Mouse (Mus musculus) bone marrow, adult 2 months (tissue): ENCODE data around the gene Bcr. TPM values are rescaled to one million over a fixed set of nuclear protein-coding genes. Genes with fewer than 3 reads are reported as not detected.

Experiments used
- H3K27ac ChIP-seq: fragments of 200-500 bp; 2 replicates; pipeline ENCODE4 v1.5.1; 2012; ENCODE audit warnings: low read depth, mild to moderate bottlenecking, control low read depth, inconsistent platforms, low read length; ENCODE audit not compliant: control insufficient read depth, poor library complexity, insufficient read depth
- H3K4me1 ChIP-seq: fragments of 200-500 bp; 2 replicates; pipeline ENCODE4 v1.6.1; 2011; ENCODE audit warnings: low read length; ENCODE audit not compliant: control insufficient read depth, insufficient read depth
- H3K4me3 ChIP-seq: fragments of 200-500 bp; replicated peaks from 2 replicates; pipeline ENCODE3; 2011; ENCODE audit warnings: mild to moderate bottlenecking, low read depth, low read length, control low read depth; ENCODE audit not compliant: control insufficient read depth
- CTCF ChIP-seq: fragments of 200-500 bp; IDR thresholded peaks from 2 replicates; pipeline ENCODE4 v1.5.1; 2011; ENCODE audit warnings: low read length, control low read depth; ENCODE audit not compliant: control insufficient read depth, insufficient read depth
- POLR2A ChIP-seq: fragments of 200-500 bp; IDR thresholded peaks from 2 replicates; pipeline ENCODE4 v1.6.1; 2011; ENCODE audit warnings: low read depth, mild to moderate bottlenecking, control low read depth, low read length, borderline replicate concordance; ENCODE audit not compliant: control insufficient read depth
- WGBS: fragments of 180-500 bp; shearing (Covaris S2); methylation state at CpG from one replicate; pipeline ENCODE4 v1.1.7; 2018; 5-methylcytosine and 5-hydroxymethylcytosine counted together
- polyA plus RNA-seq: library from polyadenylated mRNA; stranded (reverse); fragments of >200 nt; gene quantifications from 2 replicates; pipeline ENCODE4 v1.2.4, GENCODE M21; 2011; ENCODE audit warnings: low replicate concordance; ENCODE audit not compliant: missing spikeins, insufficient read depth, insufficient read length

Gene Bcr
- polyA plus RNA-seq, result 10.9 and 26.6 TPM in 2 replicates

DNA sequence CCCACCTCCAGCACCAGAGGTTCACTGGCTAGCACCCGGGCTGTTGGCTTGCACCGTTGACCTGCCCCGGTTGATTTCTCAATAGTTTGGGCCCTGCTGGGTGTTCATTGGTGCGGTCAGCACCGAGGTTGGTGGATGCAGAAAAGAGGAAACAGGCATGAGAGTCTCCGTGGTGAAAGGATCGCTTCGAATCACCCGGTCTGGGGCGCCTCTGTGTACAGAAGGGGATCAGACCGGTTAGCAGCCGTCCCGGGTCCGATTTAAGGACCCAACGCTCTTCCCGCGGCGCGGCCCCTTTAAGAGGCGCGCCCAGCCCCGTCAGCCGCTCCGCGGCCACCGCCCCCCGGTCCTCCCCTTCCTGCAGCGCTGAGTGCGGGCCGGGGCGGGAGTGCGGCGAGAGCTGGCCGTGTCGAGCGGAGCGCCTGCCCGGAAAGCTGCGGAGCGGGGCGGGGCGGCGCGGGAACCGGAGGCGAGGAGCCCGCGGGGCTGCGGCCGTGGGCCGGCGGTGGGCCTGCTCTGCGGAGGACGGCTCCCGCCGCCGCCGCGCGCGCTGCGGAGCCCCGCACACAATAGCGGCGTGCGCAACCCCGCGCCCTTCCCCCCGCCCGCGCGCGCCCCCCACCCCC, at the start of gene Bcr:
Gene Bcr (plus strand): TSS at position 376 of the 626 bp plus-strand sequence.
- peaks cover 5% of the 10 kb centered on the region; the same call in 1 of the 2 replicates for H3K4me1 ChIP-seq
- peak within 1 kb of the TSS; percentile 68 for H3K4me3 ChIP-seq
- peak within 1 kb of the TSS; percentile 89 for H3K27ac ChIP-seq
- WGBS, result 1% methylated on average over 62 of the region's 73 CpGs
- TF ChIP-seq POLR2A, result peak; percentile 43; the same call in 1 of the 2 replicates
- TF ChIP-seq CTCF, result peak; percentile 15; the same call in 1 of the 2 replicates

DNA sequence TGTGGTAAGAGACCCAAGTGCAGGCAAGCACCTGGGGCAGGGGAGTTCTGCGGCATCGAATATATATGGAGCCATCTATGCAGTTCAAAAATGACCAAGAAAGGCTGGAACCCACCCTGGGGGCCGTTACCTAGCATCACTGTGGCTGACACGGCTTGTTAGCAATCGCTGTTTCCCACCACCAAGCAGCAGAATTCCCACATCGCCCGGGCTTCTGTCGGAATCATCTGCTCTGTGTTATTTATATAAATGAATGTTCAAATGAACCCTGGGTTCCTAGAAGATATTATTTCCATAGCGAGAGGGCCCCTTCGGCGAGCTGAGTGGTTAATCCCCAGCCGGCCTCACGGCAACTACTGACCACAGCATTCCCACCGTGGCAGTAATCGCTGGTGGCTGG, 49.7 kb upstream of the Bcr start:
- Histone ChIP-seq H3K27ac (no peak overlapping the region), H3K4me3 (no peak overlapping the region), H3K4me1 (no peaks in the 10 kb centered on the region)
- TF ChIP-seq POLR2A (no peak), CTCF (no peak)
- WGBS, result 84% methylated on average over 15 of the region's 15 CpGs

- TF ChIP-seq POLR2A (no peak), CTCF (no peak)
- Histone ChIP-seq H3K4me3 (no peak overlapping the region), H3K4me1 (no peaks in the 10 kb centered on the region), H3K27ac (no peak overlapping the region)
- 68% methylated on average over 14 of the region's 14 CpGs for WGBS
Observed at GRCm38 (mm10) chr10:75015465-75015864, 44.9 kb upstream of the Bcr start.

DNA sequence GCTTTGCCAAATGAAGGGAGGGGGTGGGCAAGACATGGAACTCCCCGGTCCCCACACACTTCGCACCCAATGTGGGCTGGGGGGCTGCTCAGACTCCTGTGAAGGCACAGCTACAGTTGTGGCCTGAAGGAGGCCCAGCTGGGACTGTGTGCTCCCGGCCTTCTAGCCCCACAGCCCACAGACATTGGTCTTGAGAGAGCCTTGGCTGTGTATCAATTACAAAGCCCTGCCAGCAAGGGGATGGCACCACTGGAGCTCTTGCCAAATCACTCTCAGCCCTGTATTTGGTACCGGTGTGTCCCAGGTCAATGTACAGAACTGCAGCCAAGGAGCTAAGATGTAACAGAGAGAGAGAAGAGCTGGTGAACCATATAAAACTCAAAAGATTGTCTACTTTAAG, 43.9 kb upstream of the Bcr start:
- 81% methylated on average over 4 of the region's 4 CpGs for WGBS

GRCm38 (mm10) chr10:75020271-75020670, 40.1 kb upstream of the Bcr start:
- Histone ChIP-seq H3K27ac (no peak overlapping the region), H3K4me3 (no peak overlapping the region), H3K4me1 (no peaks in the 10 kb centered on the region)
- 79% methylated on average over 2 of the region's 2 CpGs for WGBS
- no peak for TF ChIP-seq POLR2A
- TF ChIP-seq CTCF, result no peak

More for the DNA sequence above, 43.9 kb upstream of the Bcr start:
- H3K4me1 ChIP-seq, result no peaks in the 10 kb centered on the region
- TF ChIP-seq POLR2A (no peak), CTCF (no peak)
- H3K4me3 ChIP-seq, result no peak overlapping the region
- H3K27ac ChIP-seq, result no peak overlapping the region

- 8% methylated on average over 6 of the region's 6 CpGs for WGBS
- Histone ChIP-seq H3K4me3 (no peak overlapping the region), H3K27ac (no peak overlapping the region), H3K4me1 (no peaks in the 10 kb centered on the region)
- no peak for TF ChIP-seq POLR2A
- peak; percentile 71 for TF ChIP-seq CTCF
Observed at GRCm38 (mm10) chr10:75021138-75021537, 39.3 kb upstream of the Bcr start.

GRCm38 (mm10) chr10:75026491-75026890, 33.9 kb upstream of the Bcr start:
- WGBS, result 75% methylated on average over 8 of the region's 8 CpGs
- no peak overlapping the region for H3K4me3 ChIP-seq
- no peak for TF ChIP-seq POLR2A
- no peak for TF ChIP-seq CTCF
- H3K4me1 ChIP-seq, result no peaks in the 10 kb centered on the region
- no peak overlapping the region for H3K27ac ChIP-seq

GRCm38 (mm10) chr10:75028743-75029142, 31.6 kb upstream of the Bcr start:
- 73% methylated on average over 8 of the region's 8 CpGs for WGBS
- TF ChIP-seq CTCF (no peak), POLR2A (no peak)
- Histone ChIP-seq H3K27ac (no peak overlapping the region), H3K4me3 (no peak overlapping the region), H3K4me1 (no peaks in the 10 kb centered on the region)
